In the genomic region with DNA sequence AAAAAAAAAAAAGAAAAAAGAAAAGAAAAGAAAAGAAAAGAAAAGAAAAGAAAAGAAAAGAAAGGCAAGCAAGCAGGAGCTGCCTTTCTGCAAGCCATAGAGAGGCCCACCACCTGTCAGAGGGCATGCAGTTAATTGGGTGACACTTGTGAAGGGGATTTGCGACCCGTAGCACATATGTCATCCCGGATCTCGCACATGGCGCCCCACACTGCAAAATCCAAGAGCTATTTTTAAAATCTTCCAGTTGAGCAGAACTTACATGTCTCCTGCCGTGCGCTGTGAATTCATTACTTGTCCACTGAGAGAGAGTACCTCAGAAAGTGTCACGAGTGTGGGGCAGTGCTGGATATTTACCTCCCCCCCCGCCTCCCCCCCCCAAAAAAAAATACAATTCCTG, we compare ENCODE assay signal across 11 mouse cellular contexts. TPM values are rescaled to one million over a fixed set of nuclear protein-coding genes. Genes with fewer than 3 reads are reported as not detected.
DNase-seq lines count a peak whose midpoint lies in the region; ATAC-seq and TF ChIP-seq lines count a peak whose summit lies in the region.
"Had no signal": no experiment of that assay in that cellular context is flagged by ENCODE, and none has a peak within 500 bp of the region (broad histone marks: within the 10 kb centered on the region; RNA-seq: fewer than 3 reads in every experiment).

No protein-coding gene starts in this region.

- no peak for DNase-seq in kidney, adult 2 months
- no peak for DNase-seq in limb, embryonic 10.5 days (ENCODE audit: low spot score)
- DNase-seq in midbrain, postnatal 0 days (ENCODE audit: low spot score) = peak; percentile 55
- DNase-seq in heart, postnatal 25 days (ENCODE audit: low spot score) = no peak
- DNase-seq in c-Kit-positive CD71-positive TER-119-positive erythroid progenitor cells, embryonic 14.5 days (ENCODE audit: low spot score) = no peak
- DNase-seq: cerebellum, adult 11 months; kidney, adult 18-20 months; lung, postnatal 4 days; thymus, postnatal 25 days had no signal

- TF ChIP-seq CTCF in kidney, adult 2 months (conservative IDR thresholded peaks at IDR 0.05; ENCODE audit: insufficient read depth, insufficient read length, low read depth, low read length) = no peak
- no peak for TF ChIP-seq CTCF in midbrain, postnatal 0 days (IDR thresholded peaks at IDR 0.05)

- no peak overlapping the region for H3K9ac ChIP-seq in kidney, embryonic 14.5 days (ENCODE audit: low read depth, low read length)
- H3K9ac ChIP-seq in forebrain, embryonic 13.5 days = no peak overlapping the region
- H3K9ac ChIP-seq in midbrain, postnatal 0 days (replicated peaks; ENCODE audit: low read length, poor library complexity, severe bottlenecking) = no peak overlapping the region

- H3K4me3 ChIP-seq in kidney, embryonic 14.5 days (ENCODE audit: low read length) = no peak overlapping the region
- no peak overlapping the region for H3K4me3 ChIP-seq in kidney, adult 2 months (ENCODE audit: insufficient read depth, low read depth, low read length)
- H3K4me3 ChIP-seq in forebrain, embryonic 13.5 days = no peak overlapping the region
- no peak overlapping the region for H3K4me3 ChIP-seq in limb, embryonic 10.5 days
- H3K4me3 ChIP-seq in midbrain, postnatal 0 days (ENCODE audit: low read depth, low read length) = no peak overlapping the region

- no peak overlapping the region for H3K4me2 ChIP-seq in kidney, embryonic 14.5 days (replicated peaks; ENCODE audit: low read depth, low read length)
- no peak overlapping the region for H3K4me2 ChIP-seq in forebrain, embryonic 13.5 days
- H3K4me2 ChIP-seq in midbrain, postnatal 0 days (ENCODE audit: low read depth, low read length, poor library complexity, severe bottlenecking) = no peak overlapping the region

- ATAC-seq in kidney, embryonic 14.5 days (ENCODE audit: low FRiP score, low TSS enrichment) = peak; percentile 61; the same call in 1 of the 2 replicates
- ATAC-seq in forebrain, embryonic 13.5 days = peak; percentile 74
- no peak for ATAC-seq in midbrain, postnatal 0 days (ENCODE audit: low FRiP score)

- no peaks in the 10 kb centered on the region for H3K36me3 ChIP-seq in kidney, embryonic 14.5 days (ENCODE audit: control insufficient read depth, insufficient read depth, low read length)
- no peaks in the 10 kb centered on the region for H3K36me3 ChIP-seq in kidney, adult 2 months (ENCODE audit: control insufficient read depth, insufficient read depth, low read length)
- no peaks in the 10 kb centered on the region for H3K36me3 ChIP-seq in forebrain, embryonic 13.5 days (ENCODE audit: poor library complexity, severe bottlenecking)
- 0 out of 2 replicates have a peak, but pooled peaks cover 2% of the 10 kb centered on the region for H3K36me3 ChIP-seq in limb, embryonic 10.5 days
- no peaks in the 10 kb centered on the region for H3K36me3 ChIP-seq in midbrain, postnatal 0 days (ENCODE audit: insufficient read depth, low read length)

- no peak overlapping the region for H3K27ac ChIP-seq in kidney, embryonic 14.5 days (ENCODE audit: low read depth, low read length)
- no peak overlapping the region for H3K27ac ChIP-seq in kidney, adult 2 months (ENCODE audit: insufficient read depth, low read depth, low read length)
- H3K27ac ChIP-seq in forebrain, embryonic 13.5 days = no peak overlapping the region
- H3K27ac ChIP-seq in limb, embryonic 10.5 days = peak overlapping the region; percentile 30; the same call in 1 of the 2 replicates
- H3K27ac ChIP-seq in midbrain, postnatal 0 days (ENCODE audit: low read depth, low read length) = no peak overlapping the region

- 24% methylated on average over 9 of the region's 9 CpGs for WGBS in kidney, embryonic 14.5 days
- whole genome bisulfite sequencing in kidney, adult 2 months = 79% methylated on average over 9 of the region's 9 CpGs
- 23% methylated on average over 9 of the region's 9 CpGs for WGBS in forebrain, embryonic 13.5 days
- WGBS in limb, embryonic 10.5 days = 53% methylated on average over 9 of the region's 9 CpGs
- 32% methylated on average over 9 of the region's 9 CpGs for WGBS in midbrain, postnatal 0 days

- intact Hi-C loops in heart, postnatal 25 days (cut with DNase I) = no loop called here

- TF ChIP-seq POLR2A in kidney, adult 2 months (IDR thresholded peaks at IDR 0.05; ENCODE audit: low read depth, low read length) = no peak

- H3K9me3 ChIP-seq in kidney, embryonic 14.5 days (ENCODE audit: control insufficient read depth, low read length) = no peaks in the 10 kb centered on the region
- H3K9me3 ChIP-seq in forebrain, embryonic 13.5 days (replicated peaks) = no peaks in the 10 kb centered on the region
- no peaks in the 10 kb centered on the region for H3K9me3 ChIP-seq in limb, embryonic 10.5 days (replicated peaks)
- no peaks in the 10 kb centered on the region for H3K9me3 ChIP-seq in midbrain, postnatal 0 days (ENCODE audit: low read length)

- 0 out of 2 replicates have a peak, but pooled peaks cover 7% of the 10 kb centered on the region for H3K4me1 ChIP-seq in kidney, embryonic 14.5 days (ENCODE audit: control insufficient read depth, insufficient read depth, low read length)
- H3K4me1 ChIP-seq in kidney, adult 2 months (ENCODE audit: control insufficient read depth, insufficient read depth, low read length) = peaks cover 9% of the 10 kb centered on the region; the same call in 1 of the 2 replicates
- H3K4me1 ChIP-seq in forebrain, embryonic 13.5 days = peaks cover 10% of the 10 kb centered on the region
- peaks cover 62% of the 10 kb centered on the region for H3K4me1 ChIP-seq in limb, embryonic 10.5 days
- 0 out of 2 replicates have a peak, but pooled peaks cover 4% of the 10 kb centered on the region for H3K4me1 ChIP-seq in midbrain, postnatal 0 days (ENCODE audit: insufficient read depth, low read length)

- no peaks in the 10 kb centered on the region for H3K27me3 ChIP-seq in kidney, embryonic 14.5 days (ENCODE audit: control insufficient read depth, insufficient read depth, low read length)
- H3K27me3 ChIP-seq in kidney, adult 2 months (replicated peaks; ENCODE audit: control insufficient read depth, insufficient read depth, low read length) = no peaks in the 10 kb centered on the region
- H3K27me3 ChIP-seq in forebrain, embryonic 13.5 days = no peaks in the 10 kb centered on the region
- no peaks in the 10 kb centered on the region for H3K27me3 ChIP-seq in limb, embryonic 10.5 days (ENCODE audit: low read depth, poor library complexity, severe bottlenecking)
- no peaks in the 10 kb centered on the region for H3K27me3 ChIP-seq in midbrain, postnatal 0 days (ENCODE audit: insufficient read depth, low read length)

RNA-seq across cellular contexts. Expression of gene Sash1, which starts 60.0 kb away (rescaled TPM):
- 5.5 and 6.5 TPM in 2 replicates for polyA plus RNA-seq in kidney, embryonic 14.5 days (2014; fragmentation: Nextera tagmentation; extraction: Ambion mirVana)
- polyA plus RNA-seq in kidney, adult 2 months (2012; rRNA removed) = 13.5 and 14.5 TPM in 2 replicates
- 2.5 and 3.3 TPM in 2 replicates for polyA plus RNA-seq in forebrain, embryonic 13.5 days (2015; fragmentation: Nextera tagmentation; extraction: Ambion mirVana)
- 4.3 and 4.7 TPM in 2 replicates for polyA plus RNA-seq in limb, embryonic 10.5 days (2016; fragmentation: Nextera tagmentation; extraction: Ambion mirVana)
- total RNA-seq in midbrain, postnatal 0 days (2014; rRNA removed) = 47.4 and 64.1 TPM in 2 replicates
- 4.0 and 5.0 TPM in 2 replicates for polyA plus RNA-seq in midbrain, postnatal 0 days (2015; fragmentation: Nextera tagmentation; extraction: Ambion mirVana)
- 10 to 100 TPM; 26.8 to 31.1 TPM for total RNA-seq in heart, postnatal 25 days (2021)
